Mouse (Mus musculus): ENCODE results near the gene Abcc6. TPM values are rescaled to one million over a fixed set of nuclear protein-coding genes. Genes with fewer than 3 reads are reported as not detected.

Gene Abcc6
- 0.29 and 0.35 TPM in 2 replicates for polyA plus RNA-seq (2015; fragmentation: Nextera tagmentation; extraction: Ambion mirVana)

- H3K4me3 ChIP-seq, result peak within 1 kb of the TSS; percentile 10; the same call in 1 of the 2 replicates
- H3K9ac ChIP-seq, result no peak within 1 kb of the TSS
- peak within 1 kb of the TSS; percentile 22 for H3K4me2 ChIP-seq
- peaks cover 19% of the 10 kb centered on the region for H3K4me1 ChIP-seq
- no peak for ATAC-seq (ENCODE audit: insufficient number of reproducible peaks, low FRiP score, low TSS enrichment, low read depth)
- H3K9me3 ChIP-seq, result no peaks in the 10 kb centered on the region
- H3K36me3 ChIP-seq, result no peaks in the 10 kb centered on the region
- H3K27ac ChIP-seq, result no peak within 1 kb of the TSS
- 5% methylated on average over 11 of the region's 11 CpGs for WGBS
- H3K27me3 ChIP-seq, result no peaks in the 10 kb centered on the region
These were observed at the start of gene Abcc6 for GRCm38 (mm10) chr7:46030145-46030488. TSS of gene Abcc6 (minus strand) at chr7:46030302.

GRCm38 (mm10) chr7:46077675-46078074, 47.6 kb upstream of the Abcc6 start:
- H3K36me3 ChIP-seq, result peaks cover 92% of the 10 kb centered on the region
- H3K9me3 ChIP-seq, result no peaks in the 10 kb centered on the region
- no peak overlapping the region for H3K4me2 ChIP-seq
- no peak overlapping the region for H3K9ac ChIP-seq
- 80% methylated on average over 12 of the region's 12 CpGs for WGBS
- H3K27me3 ChIP-seq, result no peaks in the 10 kb centered on the region
- no peak overlapping the region for H3K4me3 ChIP-seq
- H3K27ac ChIP-seq, result no peak overlapping the region
- no peaks in the 10 kb centered on the region for H3K4me1 ChIP-seq
- ATAC-seq (ENCODE audit: insufficient number of reproducible peaks, low FRiP score, low TSS enrichment, low read depth), result no peak

GRCm38 (mm10) chr7:46076844-46077243, 46.7 kb upstream of the Abcc6 start:
- no peak for ATAC-seq (ENCODE audit: insufficient number of reproducible peaks, low FRiP score, low TSS enrichment, low read depth)
- H3K27ac ChIP-seq, result no peak overlapping the region
- peaks cover 92% of the 10 kb centered on the region for H3K36me3 ChIP-seq
- H3K9me3 ChIP-seq, result no peaks in the 10 kb centered on the region
- no peak overlapping the region for H3K9ac ChIP-seq
- no peak overlapping the region for H3K4me2 ChIP-seq
- WGBS, result 81% methylated on average over 7 of the region's 7 CpGs
- H3K4me1 ChIP-seq, result no peaks in the 10 kb centered on the region
- H3K27me3 ChIP-seq, result no peaks in the 10 kb centered on the region
- no peak overlapping the region for H3K4me3 ChIP-seq

- 93% methylated on average over 8 of the region's 8 CpGs for WGBS
- no peak overlapping the region for H3K4me3 ChIP-seq
- H3K4me2 ChIP-seq, result no peak overlapping the region
- ATAC-seq (ENCODE audit: insufficient number of reproducible peaks, low FRiP score, low TSS enrichment, low read depth), result no peak
- no peaks in the 10 kb centered on the region for H3K4me1 ChIP-seq
- no peaks in the 10 kb centered on the region for H3K27me3 ChIP-seq
- no peak overlapping the region for H3K9ac ChIP-seq
- no peaks in the 10 kb centered on the region for H3K9me3 ChIP-seq
- H3K36me3 ChIP-seq, result peaks cover 93% of the 10 kb centered on the region
- H3K27ac ChIP-seq, result no peak overlapping the region
These were observed 38.7 kb upstream of the Abcc6 start for GRCm38 (mm10) chr7:46068831-46069230.

- Histone ChIP-seq H3K4me1 (no peaks in the 10 kb centered on the region), H3K27ac (no peak overlapping the region), H3K36me3 (peaks cover 91% of the 10 kb centered on the region), H3K4me3 (no peak overlapping the region), H3K4me2 (no peak overlapping the region), H3K9ac (no peak overlapping the region), H3K9me3 (no peaks in the 10 kb centered on the region), H3K27me3 (no peaks in the 10 kb centered on the region)
- no peak for ATAC-seq (ENCODE audit: insufficient number of reproducible peaks, low FRiP score, low TSS enrichment, low read depth)
- WGBS, result 91% methylated on average over 6 of the region's 6 CpGs
These were observed 33.2 kb upstream of the Abcc6 start for GRCm38 (mm10) chr7:46063296-46063695.

- no peak for ATAC-seq (ENCODE audit: insufficient number of reproducible peaks, low FRiP score, low TSS enrichment, low read depth)
- Histone ChIP-seq H3K4me2 (no peak overlapping the region), H3K4me1 (no peaks in the 10 kb centered on the region), H3K27me3 (no peaks in the 10 kb centered on the region), H3K36me3 (peaks cover 91% of the 10 kb centered on the region), H3K4me3 (no peak overlapping the region), H3K9ac (no peak overlapping the region), H3K9me3 (no peaks in the 10 kb centered on the region), H3K27ac (no peak overlapping the region)
- 93% methylated on average over 16 of the region's 16 CpGs for WGBS
These were observed 31.5 kb upstream of the Abcc6 start for GRCm38 (mm10) chr7:46061614-46062013.

- no peak overlapping the region for H3K4me3 ChIP-seq
- H3K4me2 ChIP-seq, result no peak overlapping the region
- H3K4me1 ChIP-seq, result no peaks in the 10 kb centered on the region
- H3K36me3 ChIP-seq, result peaks cover 90% of the 10 kb centered on the region
- WGBS, result 91% methylated on average over 8 of the region's 8 CpGs
- H3K27ac ChIP-seq, result no peak overlapping the region
- no peaks in the 10 kb centered on the region for H3K9me3 ChIP-seq
- no peak overlapping the region for H3K9ac ChIP-seq
- no peaks in the 10 kb centered on the region for H3K27me3 ChIP-seq
- no peak for ATAC-seq (ENCODE audit: insufficient number of reproducible peaks, low FRiP score, low TSS enrichment, low read depth)
These were observed 30.6 kb upstream of the Abcc6 start for GRCm38 (mm10) chr7:46060688-46061087.

- WGBS, result 93% methylated on average over 11 of the region's 11 CpGs
- Histone ChIP-seq H3K9ac (no peak overlapping the region), H3K4me3 (no peak overlapping the region), H3K9me3 (no peaks in the 10 kb centered on the region), H3K27ac (no peak overlapping the region), H3K4me2 (no peak overlapping the region), H3K4me1 (no peaks in the 10 kb centered on the region), H3K27me3 (no peaks in the 10 kb centered on the region), H3K36me3 (peaks cover 93% of the 10 kb centered on the region)
- ATAC-seq (ENCODE audit: insufficient number of reproducible peaks, low FRiP score, low TSS enrichment, low read depth), result no peak
These were observed 28.8 kb upstream of the Abcc6 start for GRCm38 (mm10) chr7:46058882-46059281.

GRCm38 (mm10) chr7:46053566-46053965, 23.5 kb upstream of the Abcc6 start:
- Histone ChIP-seq H3K9ac (no peak overlapping the region), H3K27ac (no peak overlapping the region), H3K27me3 (no peaks in the 10 kb centered on the region), H3K4me2 (no peak overlapping the region), H3K9me3 (no peaks in the 10 kb centered on the region), H3K4me1 (no peaks in the 10 kb centered on the region), H3K36me3 (peaks cover 84% of the 10 kb centered on the region), H3K4me3 (no peak overlapping the region)
- WGBS, result 92% methylated on average over 3 of the region's 3 CpGs
- ATAC-seq (ENCODE audit: insufficient number of reproducible peaks, low FRiP score, low TSS enrichment, low read depth), result no peak

GRCm38 (mm10) chr7:46052161-46052821, 22.2 kb upstream of the Abcc6 start:
- H3K9me3 ChIP-seq, result no peaks in the 10 kb centered on the region
- no peaks in the 10 kb centered on the region for H3K27me3 ChIP-seq
- WGBS, result 87% methylated on average over 4 of the region's 4 CpGs
- H3K4me1 ChIP-seq, result no peaks in the 10 kb centered on the region
- H3K4me2 ChIP-seq, result no peak overlapping the region
- no peak overlapping the region for H3K4me3 ChIP-seq
- H3K27ac ChIP-seq, result no peak overlapping the region
- H3K9ac ChIP-seq, result no peak overlapping the region
- ATAC-seq (ENCODE audit: insufficient number of reproducible peaks, low FRiP score, low TSS enrichment, low read depth), result no peak
- peaks cover 85% of the 10 kb centered on the region for H3K36me3 ChIP-seq

- no peak overlapping the region for H3K4me3 ChIP-seq
- no peaks in the 10 kb centered on the region for H3K27me3 ChIP-seq
- H3K36me3 ChIP-seq, result peaks cover 84% of the 10 kb centered on the region
- no peaks in the 10 kb centered on the region for H3K4me1 ChIP-seq
- H3K9ac ChIP-seq, result no peak overlapping the region
- no peak for ATAC-seq (ENCODE audit: insufficient number of reproducible peaks, low FRiP score, low TSS enrichment, low read depth)
- no peaks in the 10 kb centered on the region for H3K9me3 ChIP-seq
- H3K4me2 ChIP-seq, result no peak overlapping the region
- no peak overlapping the region for H3K27ac ChIP-seq
- WGBS, result 89% methylated on average over 7 of the region's 7 CpGs
These were observed 19.9 kb upstream of the Abcc6 start for GRCm38 (mm10) chr7:46049981-46050380.

- Histone ChIP-seq H3K9ac (no peak overlapping the region), H3K4me1 (no peaks in the 10 kb centered on the region), H3K4me3 (no peak overlapping the region), H3K27ac (no peak overlapping the region), H3K9me3 (no peaks in the 10 kb centered on the region), H3K4me2 (no peak overlapping the region), H3K27me3 (no peaks in the 10 kb centered on the region), H3K36me3 (peaks cover 84% of the 10 kb centered on the region)
- no peak for ATAC-seq (ENCODE audit: insufficient number of reproducible peaks, low FRiP score, low TSS enrichment, low read depth)
- 90% methylated on average over 13 of the region's 13 CpGs for WGBS
These were observed 17.9 kb upstream of the Abcc6 start for GRCm38 (mm10) chr7:46047873-46048562.

Data from limb, embryonic 15.5 days (tissue).